Mouse (Mus musculus): ENCODE results near the gene 4933428G20Rik.

The 4933428G20Rik gene

DNA sequence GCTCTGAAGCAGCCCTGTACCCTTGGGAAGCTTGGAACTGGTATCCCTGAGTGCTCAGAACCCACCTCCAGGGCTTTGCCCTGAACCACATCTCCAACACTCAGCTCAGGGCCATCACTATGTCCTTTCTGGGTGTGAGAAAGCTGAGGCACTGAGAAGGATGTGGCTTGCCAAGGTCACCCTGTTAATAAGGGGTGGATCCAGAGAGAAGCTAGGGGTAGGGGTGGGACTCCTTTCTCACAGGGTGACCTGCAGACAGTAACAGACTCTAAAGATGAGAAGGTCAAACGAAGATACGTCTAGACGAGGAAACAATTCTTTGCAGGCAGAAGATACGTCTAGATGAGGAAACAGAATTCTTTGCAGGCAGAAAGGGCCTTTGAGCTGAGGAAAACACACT lies 2.7 kb upstream of the 4933428G20Rik start:
- DNase-seq = no peak

DNA sequence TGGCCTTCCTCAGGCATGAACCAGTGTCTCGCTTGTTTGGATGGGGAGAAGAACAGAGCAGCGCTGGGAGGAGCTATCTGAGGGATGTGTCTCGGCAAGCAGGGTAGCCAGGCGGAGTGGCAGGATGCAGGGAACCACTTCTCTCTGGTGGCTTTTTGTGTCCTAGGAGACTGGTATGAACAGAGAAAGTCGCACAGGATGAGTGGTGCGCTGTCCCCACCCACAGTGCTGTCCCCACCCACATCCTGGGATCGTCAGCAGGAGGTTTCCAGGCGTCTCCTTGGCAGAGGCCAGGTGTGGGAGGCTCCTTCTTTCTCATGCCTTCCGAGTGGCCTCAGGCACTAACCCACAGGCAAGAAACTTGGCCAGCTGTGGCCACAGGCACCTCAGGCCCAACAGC lies 2.2 kb upstream of the 4933428G20Rik start:
- no peak for DNase-seq

DNA sequence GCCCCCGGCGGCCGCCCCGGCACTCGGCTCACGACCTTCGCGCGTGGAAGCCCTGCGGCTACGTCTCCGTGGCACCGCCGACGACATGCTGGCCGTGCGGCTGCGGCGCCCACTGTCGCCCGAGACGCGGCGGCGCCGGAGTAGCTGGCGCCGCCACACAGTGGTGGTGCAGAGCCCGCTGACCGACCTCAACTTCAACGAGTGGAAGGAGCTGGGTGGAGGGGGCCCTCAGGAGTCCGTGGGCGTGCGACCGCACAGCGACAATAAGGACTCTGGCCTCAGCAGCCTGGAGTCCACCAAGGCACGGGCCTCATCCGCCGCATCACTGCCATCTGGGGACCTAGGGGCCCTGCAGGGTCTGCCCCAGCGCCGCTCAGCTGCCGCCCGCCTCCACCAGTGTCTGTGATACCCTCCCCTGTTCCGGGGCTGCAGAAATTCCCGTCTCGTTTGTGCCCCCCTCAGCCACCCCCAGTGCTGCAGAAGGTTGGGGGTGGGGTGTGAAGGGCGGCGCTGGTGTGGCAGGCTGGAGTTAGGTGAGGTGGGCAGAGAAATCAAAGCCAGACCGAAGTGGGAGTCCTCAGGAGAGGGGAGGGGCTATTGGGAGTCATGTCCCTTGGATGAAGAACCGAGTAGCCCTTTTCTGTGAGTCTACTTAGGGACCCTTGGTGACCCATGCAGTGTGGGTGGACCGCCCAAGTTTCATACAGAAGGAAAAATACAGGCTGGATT lies 744 bp upstream of the 4933428G20Rik start:
- no peak for DNase-seq

GRCm38 (mm10) chr11:97497543-97497942 lies 2.6 kb downstream of the 4933428G20Rik start:
- DNase-seq = no peak

DNA sequence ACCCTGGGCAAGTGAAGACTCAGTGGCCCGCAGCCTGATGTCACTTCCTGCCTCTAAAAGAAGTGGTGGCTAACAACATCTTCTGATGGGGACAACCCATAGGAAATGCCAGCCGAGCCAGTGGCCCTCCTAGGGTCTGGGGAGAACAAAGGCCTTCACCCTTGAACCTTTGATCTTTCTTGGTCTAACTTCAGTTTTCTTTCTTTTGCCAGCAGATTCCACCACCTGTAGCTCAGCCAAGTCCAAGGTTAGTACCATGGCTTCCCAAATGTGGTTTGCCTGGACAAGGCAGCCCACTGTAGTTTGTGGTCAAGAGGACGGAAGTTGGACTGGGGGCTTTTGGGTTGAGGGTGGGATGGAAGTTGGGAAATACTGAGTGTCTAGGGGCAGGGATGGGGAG lies 7.3 kb downstream of the 4933428G20Rik start:
- no peak for DNase-seq

- DNase-seq = no peak
These were observed 8.5 kb downstream of the 4933428G20Rik start for GRCm38 (mm10) chr11:97491640-97492039.

GRCm38 (mm10) chr11:97489589-97490324 lies 10.4 kb downstream of the 4933428G20Rik start:
- peak; percentile 55 to 80 for DNase-seq

DNA sequence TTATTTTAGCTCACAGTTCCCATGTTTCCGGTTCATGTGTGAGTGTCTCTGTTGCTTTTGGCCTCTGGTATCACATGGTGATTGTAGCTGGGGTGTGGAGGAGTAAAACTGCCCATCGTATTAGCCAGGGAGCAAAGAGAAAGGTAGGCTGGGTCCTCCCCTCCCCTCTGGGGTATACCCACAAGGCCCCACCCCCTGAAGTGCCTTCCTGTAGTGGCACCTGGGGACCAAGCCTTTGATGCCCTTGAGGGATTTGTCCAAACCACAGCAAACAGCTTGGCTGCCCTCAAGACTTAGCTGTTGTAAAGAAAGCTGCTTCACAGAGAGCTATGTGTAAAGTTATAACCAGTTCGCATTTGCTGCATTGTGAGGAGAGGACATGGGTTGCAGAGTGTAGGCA lies 12.5 kb downstream of the 4933428G20Rik start:
- DNase-seq = peak; percentile 33 to 40

- no peak for DNase-seq
These were observed 14.5 kb downstream of the 4933428G20Rik start for GRCm38 (mm10) chr11:97485661-97486060.

GRCm38 (mm10) chr11:97479824-97480223 lies 20.3 kb downstream of the 4933428G20Rik start:
- DNase-seq = no peak

DNA sequence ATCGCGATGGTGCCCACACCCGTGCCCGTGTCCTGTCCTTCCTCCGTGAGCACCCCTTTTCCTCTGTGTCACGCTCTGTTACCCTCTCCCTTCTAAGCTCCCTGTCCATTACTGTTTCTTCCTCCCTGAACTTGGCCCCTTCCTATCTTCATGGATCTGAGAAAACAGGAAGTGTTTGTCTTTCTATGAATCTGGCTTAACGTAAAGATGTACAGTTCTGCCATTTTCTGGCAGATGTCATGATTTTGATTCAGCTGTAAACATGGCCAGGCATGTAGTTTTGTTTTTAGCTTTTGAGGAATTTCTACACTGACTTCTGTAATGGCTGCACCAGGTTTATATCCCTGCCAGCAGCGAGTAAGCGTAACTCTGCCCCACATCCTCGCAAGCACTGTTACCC lies 21.1 kb downstream of the 4933428G20Rik start:
- no peak for DNase-seq

GRCm38 (mm10) chr11:97478345-97478744 lies 21.8 kb downstream of the 4933428G20Rik start:
- no peak for DNase-seq

- DNase-seq = no peak
These were observed 22.7 kb downstream of the 4933428G20Rik start for GRCm38 (mm10) chr11:97477431-97477830.

GRCm38 (mm10) chr11:97476334-97477095 lies 23.6 kb downstream of the 4933428G20Rik start:
- peak in 1 of 2 experiments; percentile 59 for DNase-seq

- no peak for DNase-seq
These were observed 28.9 kb downstream of the 4933428G20Rik start for GRCm38 (mm10) chr11:97471276-97471675.

- DNase-seq = no peak
These were observed 30.3 kb downstream of the 4933428G20Rik start for GRCm38 (mm10) chr11:97469828-97470227.

GRCm38 (mm10) chr11:97468639-97469287 lies 31.4 kb downstream of the 4933428G20Rik start:
- DNase-seq = peak; percentile 60 to 85

- no peak for DNase-seq
These were observed 33.5 kb downstream of the 4933428G20Rik start for GRCm38 (mm10) chr11:97466444-97467160.

DNA sequence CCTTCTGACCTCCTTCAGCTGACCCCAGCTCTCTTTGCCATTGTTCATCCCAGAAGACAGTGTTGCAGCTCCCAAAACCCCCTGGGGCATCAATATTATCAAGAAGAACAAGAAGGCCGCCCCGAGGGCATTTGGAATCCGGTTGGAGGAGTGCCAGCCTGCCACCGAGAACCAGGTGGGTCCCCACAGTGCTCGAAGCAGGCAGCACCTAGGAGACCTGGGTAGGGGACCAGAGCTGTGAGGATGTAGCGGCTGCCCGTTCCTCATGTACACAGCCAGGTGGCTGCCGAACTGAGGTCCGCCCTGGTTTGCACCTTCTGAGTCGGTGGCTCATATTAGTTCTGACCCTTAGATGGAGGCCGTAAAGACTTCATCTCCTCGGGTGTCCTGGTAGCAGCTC lies 34.2 kb downstream of the 4933428G20Rik start:
- no peak for DNase-seq

GRCm38 (mm10) chr11:97463991-97464390 lies 36.1 kb downstream of the 4933428G20Rik start:
- DNase-seq = no peak

DNA sequence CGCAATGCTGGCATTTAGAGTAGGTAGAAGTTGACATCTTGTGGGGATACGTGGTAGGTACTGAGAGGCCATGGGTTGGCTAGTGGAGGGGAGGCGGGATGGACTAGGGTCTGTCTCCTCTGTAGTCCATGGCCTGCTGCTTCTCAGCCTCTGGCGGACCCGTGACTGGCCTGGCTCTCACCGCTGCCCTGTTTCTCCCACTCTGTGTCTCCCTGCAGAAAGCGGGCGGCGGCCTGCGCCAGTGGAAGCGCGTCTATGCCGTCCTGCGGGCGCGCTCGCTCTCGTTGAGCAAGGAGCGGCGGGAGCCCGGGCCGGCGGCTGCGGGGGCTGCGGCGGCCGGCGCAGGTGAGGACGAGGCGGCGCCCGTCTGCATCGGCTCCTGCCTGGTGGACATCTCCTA lies 37.0 kb downstream of the 4933428G20Rik start:
- no peak for DNase-seq

DNA sequence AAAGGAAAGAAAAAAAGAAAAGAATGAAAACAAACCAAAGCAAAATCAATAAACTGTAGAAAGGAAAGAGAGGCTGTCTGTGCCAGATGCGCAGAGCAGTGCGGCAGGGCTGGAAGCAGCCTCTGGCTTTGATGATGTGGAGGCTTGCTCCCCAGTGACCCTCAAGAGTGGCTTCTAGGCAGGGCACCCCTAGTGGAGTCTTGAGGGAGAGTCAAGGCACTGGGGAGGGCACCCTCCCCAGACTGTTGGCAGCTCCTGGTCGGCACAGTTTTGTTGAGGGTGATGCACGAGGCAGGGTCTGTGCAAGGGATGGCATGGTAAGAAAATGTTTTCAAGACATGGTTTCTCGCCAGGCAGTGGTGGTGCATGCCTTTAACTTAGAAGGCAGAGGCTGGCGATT lies 37.6 kb downstream of the 4933428G20Rik start:
- DNase-seq = no peak
